Mouse (Mus musculus) testis, adult 2 months (tissue): ENCODE results near the gene Msto1.
"Not testable (repeated sequence)": the region's sequence is repeated elsewhere in the genome, so short reads cannot be mapped to it uniquely, and the experiment has no call there.

Experiments
- CTCF ChIP-seq: fragments of 200-500 bp; IDR thresholded peaks from 2 replicates; pipeline ENCODE4 v1.5.1; 2012; ENCODE audit warnings: low read depth, mild to moderate bottlenecking, inconsistent platforms, low read length, moderate library complexity; ENCODE audit not compliant: control insufficient read depth, insufficient read depth, insufficient replicate concordance
- POLR2A ChIP-seq: fragments of 200-500 bp; IDR thresholded peaks from 2 replicates; pipeline ENCODE4 v1.6.1; 2012; ENCODE audit warnings: low read depth, mild to moderate bottlenecking, inconsistent platforms, low read length, moderate library complexity; ENCODE audit not compliant: control insufficient read depth

DNA sequence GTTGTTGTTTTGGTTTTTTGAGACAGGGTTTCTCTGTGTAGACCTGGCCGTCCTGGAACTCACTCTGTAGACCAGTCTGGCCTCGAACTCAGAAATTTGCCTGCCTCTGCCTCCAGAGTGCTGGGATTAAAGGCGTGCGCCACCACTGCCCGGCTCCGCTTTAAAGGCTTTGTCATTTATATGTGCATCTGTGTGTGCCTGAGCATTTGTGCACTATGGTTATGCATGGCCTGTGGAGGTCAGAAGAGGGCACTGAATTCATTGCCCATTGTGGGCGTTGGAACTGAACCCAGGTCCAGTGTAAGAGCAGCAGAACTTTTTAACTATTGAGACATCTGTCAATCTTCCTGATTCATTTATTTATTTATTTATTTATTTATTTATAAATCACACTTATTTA is 20.8 kb downstream of the Msto1 start:
- TF ChIP-seq POLR2A, CTCF: not testable (repeated sequence)
